Mouse (Mus musculus) left cerebral cortex, postnatal 14 days (tissue): ENCODE results near the gene Atp13a1. TPM values are rescaled to one million over a fixed set of nuclear protein-coding genes. Genes with fewer than 3 reads are reported as not detected.

Experiments used
- DNase-seq, 2 experiments: peaks; one replicate each; pipeline ENCODE4 v3.0.0; 2021 to 2022; ENCODE audit warnings: low spot score in 2 of 2, mixed read lengths in 1 of 2
- intact Hi-C: fragments of 180-260 bp; cut with DNase I; formaldehyde crosslinking; loops from one replicate; pipeline ENCODE4 v1.15.1; 2025
- long read RNA-seq, 2 experiments: library from polyadenylated mRNA; stranded (forward); transcript quantifications; one replicate each; pipeline ENCODE4 v2.0.0; 2021
- total RNA-seq, 2 experiments: library from RNA; stranded (reverse); gene quantifications; 2 replicates each; pipeline ENCODE4 v1.2.3; 2021

The Atp13a1 gene
- total RNA-seq: 10 to 100 TPM; 42.9 to 44.0 TPM
- long read RNA-seq, experiment 1, transcript Atp13a1-201 (26 exons, 3,915 nt): major isoform, 44 of 67 reads
- long read RNA-seq, experiment 1, partial matches to known transcripts: 9 of 67 reads
- long read RNA-seq, experiment 1, other reads (novel, unspliced or antisense): 14 of 67 reads
- long read RNA-seq, experiment 2, transcript Atp13a1-201 (26 exons, 3,915 nt): major isoform, 36 of 65 reads
- long read RNA-seq, experiment 2, partial matches to known transcripts: 10 of 65 reads
- long read RNA-seq, experiment 2, other reads (novel, unspliced or antisense): 19 of 65 reads

GRCm38 (mm10) chr8:69790773-69791367 is at the start of gene Atp13a1, which contains the start of gene Zfp866:
TSS of gene Atp13a1 (plus strand) at chr8:69791163.
TSS of gene Zfp866 (minus strand) at chr8:69791178.
- intact Hi-C loops: no loop called here

GRCm38 (mm10) chr8:69741231-69741630 is 49.7 kb upstream of the Atp13a1 start:
- intact Hi-C loops: no loop called here
- DNase-seq: no peak

More at GRCm38 (mm10) chr8:69790773-69791367, at the start of gene Atp13a1, which contains the start of gene Zfp866:
- DNase-seq: peak; percentile 83 to 88

GRCm38 (mm10) chr8:69749544-69750454 is 41.2 kb upstream of the Atp13a1 start, which contains the start of gene Zfp963:
TSS of gene Zfp963 (minus strand) at chr8:69749970.
- intact Hi-C loops: loop anchor here (5.0 kb wide), 1 partner anchor 122 kb away; the partner anchor contains the start of gene Zfp868
- DNase-seq: peak; percentile 94 to 95

GRCm38 (mm10) chr8:69752437-69752836 is 38.5 kb upstream of the Atp13a1 start:
- no peak for DNase-seq
- intact Hi-C loops: no loop called here

GRCm38 (mm10) chr8:69758316-69758715 is 32.6 kb upstream of the Atp13a1 start:
- DNase-seq: no peak
- intact Hi-C loops: no loop called here

- DNase-seq: no peak
- intact Hi-C loops: no loop called here
Measured at GRCm38 (mm10) chr8:69761814-69762445, 29.0 kb upstream of the Atp13a1 start.

GRCm38 (mm10) chr8:69771221-69771620 is 19.7 kb upstream of the Atp13a1 start:
- no peak for DNase-seq
- intact Hi-C loops: no loop called here

GRCm38 (mm10) chr8:69772106-69772505 is 18.9 kb upstream of the Atp13a1 start:
- intact Hi-C loops: no loop called here
- no peak for DNase-seq

- intact Hi-C loops: no loop called here
- DNase-seq: peak; percentile 89 to 96
Measured at GRCm38 (mm10) chr8:69774503-69775148, 16.3 kb upstream of the Atp13a1 start, which contains the start of gene Gm20422. TSS of gene Gm20422 (minus strand) at chr8:69774886.

GRCm38 (mm10) chr8:69775149-69775534 is 15.8 kb upstream of the Atp13a1 start:
- DNase-seq: no peak
- intact Hi-C loops: no loop called here

GRCm38 (mm10) chr8:69777111-69777510 is 13.9 kb upstream of the Atp13a1 start:
- intact Hi-C loops: no loop called here
- no peak for DNase-seq

- DNase-seq: peak in 1 of 2 experiments; percentile 1
- intact Hi-C loops: no loop called here
Measured at GRCm38 (mm10) chr8:69789105-69789504, 1.9 kb upstream of the Atp13a1 start.

- peak in 1 of 2 experiments; percentile 1 for DNase-seq
- intact Hi-C loops: no loop called here
Measured at GRCm38 (mm10) chr8:69789731-69790130, 1.2 kb upstream of the Atp13a1 start.

- intact Hi-C loops: no loop called here
- DNase-seq: peak in 1 of 2 experiments; percentile 2
Measured at GRCm38 (mm10) chr8:69790364-69790763, 599 bp upstream of the Atp13a1 start.

GRCm38 (mm10) chr8:69791415-69792068 is 579 bp downstream of the Atp13a1 start:
- peak in 1 of 2 experiments; percentile 26 for DNase-seq
- intact Hi-C loops: no loop called here

- DNase-seq: no peak
- intact Hi-C loops: no loop called here
Measured at GRCm38 (mm10) chr8:69793666-69794065, 2.7 kb downstream of the Atp13a1 start.

- intact Hi-C loops: no loop called here
- DNase-seq: no peak
Measured at GRCm38 (mm10) chr8:69794096-69794495, 3.1 kb downstream of the Atp13a1 start.

GRCm38 (mm10) chr8:69794901-69795300 is 3.9 kb downstream of the Atp13a1 start:
- DNase-seq: no peak
- intact Hi-C loops: no loop called here
